ENCODE assay signal across 13 mouse cellular contexts in genomic region chr3:52937739-52938306, GRCm38 (mm10).
DNase-seq lines count a peak whose midpoint lies in the region; ATAC-seq and TF ChIP-seq lines count a peak whose summit lies in the region.
"Had no signal": no experiment of that assay in that cellular context is flagged by ENCODE, and none has a peak within 500 bp of the region (broad histone marks: within the 10 kb centered on the region; RNA-seq: fewer than 3 reads in every experiment).

No protein-coding gene starts in this region.

- H3K27ac ChIP-seq in heart, embryonic 12.5 days (ENCODE audit: poor library complexity, severe bottlenecking) = peak overlapping the region; percentile 44; the same call in 1 of the 2 replicates
- no peak overlapping the region for H3K27ac ChIP-seq in lung, embryonic 14.5 days (ENCODE audit: low read depth)
- no peak overlapping the region for H3K27ac ChIP-seq in forebrain, postnatal 0 days (ENCODE audit: low read depth, low read length)
- H3K27ac ChIP-seq: kidney, postnatal 0 days; limb, embryonic 15.5 days; midbrain, embryonic 10.5 days had no signal

- no peak overlapping the region for H3K9ac ChIP-seq in heart, embryonic 12.5 days
- H3K9ac ChIP-seq in lung, embryonic 14.5 days = no peak overlapping the region
- H3K9ac ChIP-seq in forebrain, postnatal 0 days = no peak overlapping the region
- H3K9ac ChIP-seq: limb, embryonic 15.5 days; liver, postnatal 0 days had no signal

- no peaks in the 10 kb centered on the region for H3K9me3 ChIP-seq in heart, embryonic 12.5 days (replicated peaks)
- H3K9me3 ChIP-seq in lung, embryonic 14.5 days (ENCODE audit: low read depth, low read length) = no peaks in the 10 kb centered on the region
- H3K9me3 ChIP-seq in forebrain, postnatal 0 days (ENCODE audit: low read length) = no peaks in the 10 kb centered on the region
- H3K9me3 ChIP-seq: limb, embryonic 15.5 days; midbrain, embryonic 10.5 days had no signal

- no peak overlapping the region for H3K4me2 ChIP-seq in heart, embryonic 12.5 days
- H3K4me2 ChIP-seq in lung, embryonic 14.5 days = no peak overlapping the region
- no peak overlapping the region for H3K4me2 ChIP-seq in forebrain, postnatal 0 days (ENCODE audit: low read depth)
- H3K4me2 ChIP-seq: limb, embryonic 15.5 days had no signal

- WGBS in heart, embryonic 12.5 days = 57% methylated on average over 6 of the region's 6 CpGs
- 55% methylated on average over 6 of the region's 6 CpGs for WGBS in lung, embryonic 14.5 days
- WGBS in forebrain, postnatal 0 days = 76% methylated on average over 6 of the region's 6 CpGs

- peaks cover 39% of the 10 kb centered on the region for H3K4me1 ChIP-seq in heart, embryonic 12.5 days (replicated peaks)
- H3K4me1 ChIP-seq in lung, embryonic 14.5 days (ENCODE audit: insufficient read depth) = peaks cover 3% of the 10 kb centered on the region; the same call in 1 of the 2 replicates
- H3K4me1 ChIP-seq in forebrain, postnatal 0 days (ENCODE audit: insufficient read depth) = peaks cover 10% of the 10 kb centered on the region; the same call in 1 of the 2 replicates

- intact Hi-C loops in heart, postnatal 10 days (cut with DNase I) = no loop called here

- no peak for TF ChIP-seq CTCF in lung, embryonic 14.5 days (IDR thresholded peaks at IDR 0.05; ENCODE audit: low read depth)
- TF ChIP-seq CTCF in forebrain, postnatal 0 days (IDR thresholded peaks at IDR 0.05; ENCODE audit: low read depth) = no peak

- H3K4me3 ChIP-seq in heart, embryonic 12.5 days = no peak overlapping the region
- no peak overlapping the region for H3K4me3 ChIP-seq in lung, embryonic 14.5 days (ENCODE audit: low read depth, low read length)
- H3K4me3 ChIP-seq in forebrain, postnatal 0 days (ENCODE audit: low read depth, low read length) = no peak overlapping the region
- H3K4me3 ChIP-seq: limb, embryonic 15.5 days; midbrain, embryonic 10.5 days had no signal

- no peaks in the 10 kb centered on the region for H3K36me3 ChIP-seq in heart, embryonic 12.5 days
- H3K36me3 ChIP-seq in lung, embryonic 14.5 days (ENCODE audit: insufficient read depth) = no peaks in the 10 kb centered on the region
- H3K36me3 ChIP-seq in forebrain, postnatal 0 days (ENCODE audit: insufficient read depth) = no peaks in the 10 kb centered on the region
- H3K36me3 ChIP-seq: limb, embryonic 15.5 days; midbrain, embryonic 10.5 days had no signal

- ATAC-seq in heart, embryonic 12.5 days (ENCODE audit: insufficient number of reproducible peaks, low FRiP score) = no peak
- ATAC-seq in CD4-positive, CD25-positive, alpha-beta regulatory T cell, adult 4 months = peak; percentile 67
- no peak for ATAC-seq in lung, embryonic 14.5 days (ENCODE audit: insufficient read depth)
- ATAC-seq in forebrain, postnatal 0 days = no peak
- ATAC-seq: liver, postnatal 0 days had no signal

- H3K27me3 ChIP-seq in heart, embryonic 12.5 days (replicated peaks) = no peaks in the 10 kb centered on the region
- H3K27me3 ChIP-seq in lung, embryonic 14.5 days (ENCODE audit: insufficient read depth, low read length) = no peaks in the 10 kb centered on the region
- no peaks in the 10 kb centered on the region for H3K27me3 ChIP-seq in forebrain, postnatal 0 days (ENCODE audit: insufficient read depth, low read length)
- H3K27me3 ChIP-seq: limb, embryonic 15.5 days had no signal

- DNase-seq in heart, postnatal 10 days = no peak
- DNase-seq in brain, adult 2 months (ENCODE audit: low read depth, low spot score) = peak; percentile 15
- peak; percentile 24 for DNase-seq in lung, embryonic 14.5 days
- DNase-seq in gastrocnemius, adult 18-20 months (ENCODE audit: low spot score) = no peak
- DNase-seq in right cerebral cortex, adult 18-20 months = no peak
- no peak for DNase-seq in forebrain, postnatal 0 days
- DNase-seq: liver, postnatal 0 days; thymus, adult 2 months had no signal

Comparison
In these comparisons a context has a peak if more than half of its experiments do, and no peak if none do; other contexts are left out.
1. DNase-seq: peak in brain, adult 2 months (single experiment) and lung, embryonic 14.5 days (single experiment); none in heart, postnatal 10 days (0 of 2), gastrocnemius, adult 18-20 months (single experiment), right cerebral cortex, adult 18-20 months (single experiment) and forebrain, postnatal 0 days (single experiment).